Mouse (Mus musculus): ENCODE data around the gene Rbx1. TPM values are rescaled to one million over a fixed set of nuclear protein-coding genes. Genes with fewer than 3 reads are reported as not detected.

Gene Rbx1
- polyA plus RNA-seq, 1 experiment from 2014 or later = 512 TPM

DNA sequence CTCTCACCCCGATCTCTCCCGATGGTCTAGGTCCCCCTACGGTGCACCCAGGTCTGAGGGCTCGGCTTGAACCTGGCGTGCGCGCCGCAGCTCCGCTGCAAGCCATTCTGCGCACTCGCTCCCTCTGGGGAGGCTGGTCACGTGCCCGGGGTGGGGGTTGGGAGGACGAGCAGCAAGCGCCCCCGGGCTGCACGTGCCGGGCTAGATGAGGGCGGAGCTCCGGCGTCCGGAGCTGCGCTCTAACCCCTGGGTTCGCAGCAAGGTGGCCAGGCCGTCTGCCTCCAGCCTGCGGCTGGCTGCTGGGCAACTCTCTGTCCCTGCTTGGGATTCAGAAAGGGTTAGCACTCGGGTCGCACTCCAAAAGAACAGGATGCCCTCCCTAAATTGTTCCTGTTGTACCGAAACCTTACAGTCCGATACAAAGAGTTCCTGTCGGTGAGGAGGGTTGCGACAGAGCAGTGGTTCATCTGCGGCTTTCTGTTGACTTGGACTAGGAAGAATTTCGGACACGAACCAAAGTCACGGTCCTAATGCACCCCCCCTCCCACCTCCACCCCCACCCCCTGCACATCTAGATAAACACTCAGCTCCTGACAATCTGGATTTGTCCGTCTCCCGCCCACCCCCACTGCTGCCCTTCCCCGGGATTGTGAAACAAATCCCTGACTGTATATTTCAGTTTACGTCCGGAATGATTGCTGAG, 57.2 kb downstream of the Rbx1 start:
- H3K9ac ChIP-seq (ENCODE audit: low read depth, low read length) = peak overlapping the region; percentile 57
- under 1% methylated on average over 41 of the region's 41 CpGs for WGBS
- H3K27ac ChIP-seq (ENCODE audit: low read depth, low read length) = peak overlapping the region; percentile 68
- peak overlapping the region; percentile 73 for H3K4me2 ChIP-seq (replicated peaks; ENCODE audit: low read depth, low read length)
- no peaks in the 10 kb centered on the region for H3K36me3 ChIP-seq (ENCODE audit: control insufficient read depth, insufficient read depth, low read length)
- H3K9me3 ChIP-seq (ENCODE audit: control insufficient read depth, low read length) = no peaks in the 10 kb centered on the region
- ATAC-seq (ENCODE audit: low FRiP score, low TSS enrichment) = peak; percentile 96
- H3K27me3 ChIP-seq (ENCODE audit: control insufficient read depth, insufficient read depth, low read length) = no peaks in the 10 kb centered on the region
- H3K4me1 ChIP-seq (ENCODE audit: control insufficient read depth, insufficient read depth, low read length) = peaks cover 3% of the 10 kb centered on the region; the same call in 1 of the 2 replicates
- peak overlapping the region; percentile 55 for H3K4me3 ChIP-seq (ENCODE audit: low read length)

DNA sequence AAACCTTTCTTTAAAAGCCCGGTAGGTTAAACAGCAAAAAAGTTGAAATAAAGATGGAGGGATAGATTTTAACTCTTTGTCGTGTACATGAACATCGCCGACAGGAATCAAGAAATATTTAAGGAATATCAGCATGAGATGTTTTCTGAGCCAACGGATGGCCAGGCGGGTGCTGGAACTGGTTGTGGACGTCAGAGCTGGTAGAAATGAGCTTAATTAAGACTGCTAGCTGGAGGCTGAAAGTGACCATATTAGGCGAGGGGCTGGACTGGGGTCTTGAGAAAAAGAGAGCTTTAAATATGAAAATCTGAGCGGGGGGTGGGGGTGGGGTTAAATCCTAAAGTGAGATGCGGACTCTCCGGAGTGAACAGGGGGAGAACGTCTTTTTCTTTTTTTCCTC, 57.8 kb downstream of the Rbx1 start:
- WGBS = under 1% methylated on average over 12 of the region's 12 CpGs
- Histone ChIP-seq H3K27ac (ENCODE audit: low read depth, low read length) (peak overlapping the region; percentile 68), H3K4me2 (replicated peaks; ENCODE audit: low read depth, low read length) (peak overlapping the region; percentile 73), H3K27me3 (ENCODE audit: control insufficient read depth, insufficient read depth, low read length) (no peaks in the 10 kb centered on the region), H3K9ac (ENCODE audit: low read depth, low read length) (peak overlapping the region; percentile 57), H3K36me3 (ENCODE audit: control insufficient read depth, insufficient read depth, low read length) (no peaks in the 10 kb centered on the region), H3K9me3 (ENCODE audit: control insufficient read depth, low read length) (no peaks in the 10 kb centered on the region), H3K4me1 (ENCODE audit: control insufficient read depth, insufficient read depth, low read length) (peaks cover 3% of the 10 kb centered on the region; the same call in 1 of the 2 replicates), H3K4me3 (ENCODE audit: low read length) (peak overlapping the region; percentile 55)
- ATAC-seq (ENCODE audit: low FRiP score, low TSS enrichment) = no peak

Other genes with a start within 250 kb of the Rbx1 start
- 0.71 and 1.0 TPM in 2 replicates for gene Mchr1, start 230.8 kb upstream of the Rbx1 start, polyA plus RNA-seq (2014; fragmentation: Nextera tagmentation; extraction: Ambion mirVana)
- 117 and 127 TPM in 2 replicates for gene Slc25a17, start 105.5 kb upstream of the Rbx1 start, polyA plus RNA-seq (2014; fragmentation: Nextera tagmentation; extraction: Ambion mirVana)
- 171 and 181 TPM in 2 replicates for gene St13, start 66.2 kb upstream of the Rbx1 start, polyA plus RNA-seq (2014; fragmentation: Nextera tagmentation; extraction: Ambion mirVana)
- 5.5 and 10.0 TPM in 2 replicates for gene Xpnpep3, start 66.2 kb upstream of the Rbx1 start, polyA plus RNA-seq (2014; fragmentation: Nextera tagmentation; extraction: Ambion mirVana)
- 1.3 and 1.5 TPM in 2 replicates for gene Dnajb7, start 58.0 kb upstream of the Rbx1 start, polyA plus RNA-seq (2014; fragmentation: Nextera tagmentation; extraction: Ambion mirVana)
- 25.0 and 34.8 TPM in 2 replicates for gene Ep300, start 119.1 kb downstream of the Rbx1 start, polyA plus RNA-seq (2014; fragmentation: Nextera tagmentation; extraction: Ambion mirVana)
- 16.0 and 26.0 TPM in 2 replicates for gene L3mbtl2, start 197.6 kb downstream of the Rbx1 start, polyA plus RNA-seq (2014; fragmentation: Nextera tagmentation; extraction: Ambion mirVana)
- gene Chadl, start 231.0 kb downstream of the Rbx1 start, polyA plus RNA-seq (2014; fragmentation: Nextera tagmentation; extraction: Ambion mirVana) = 5.0 and 5.3 TPM in 2 replicates

All from kidney, embryonic 14.5 days (tissue).